Mouse (Mus musculus) megakaryocyte, embryonic 14.5 days (primary cell): Measurements from ENCODE around the gene Xrcc6.

Source experiments
- FLI1 ChIP-seq: IDR thresholded peaks from 2 replicates; pipeline ENCODE4 v1.6.1; 2012; ENCODE audit warnings: low read length, inconsistent platforms, mixed read lengths
- GATA1 ChIP-seq: IDR thresholded peaks from 3 replicates; pipeline ENCODE4 v1.6.1; 2012; ENCODE audit warnings: mixed read lengths, low read length, inconsistent platforms, borderline replicate concordance

DNA sequence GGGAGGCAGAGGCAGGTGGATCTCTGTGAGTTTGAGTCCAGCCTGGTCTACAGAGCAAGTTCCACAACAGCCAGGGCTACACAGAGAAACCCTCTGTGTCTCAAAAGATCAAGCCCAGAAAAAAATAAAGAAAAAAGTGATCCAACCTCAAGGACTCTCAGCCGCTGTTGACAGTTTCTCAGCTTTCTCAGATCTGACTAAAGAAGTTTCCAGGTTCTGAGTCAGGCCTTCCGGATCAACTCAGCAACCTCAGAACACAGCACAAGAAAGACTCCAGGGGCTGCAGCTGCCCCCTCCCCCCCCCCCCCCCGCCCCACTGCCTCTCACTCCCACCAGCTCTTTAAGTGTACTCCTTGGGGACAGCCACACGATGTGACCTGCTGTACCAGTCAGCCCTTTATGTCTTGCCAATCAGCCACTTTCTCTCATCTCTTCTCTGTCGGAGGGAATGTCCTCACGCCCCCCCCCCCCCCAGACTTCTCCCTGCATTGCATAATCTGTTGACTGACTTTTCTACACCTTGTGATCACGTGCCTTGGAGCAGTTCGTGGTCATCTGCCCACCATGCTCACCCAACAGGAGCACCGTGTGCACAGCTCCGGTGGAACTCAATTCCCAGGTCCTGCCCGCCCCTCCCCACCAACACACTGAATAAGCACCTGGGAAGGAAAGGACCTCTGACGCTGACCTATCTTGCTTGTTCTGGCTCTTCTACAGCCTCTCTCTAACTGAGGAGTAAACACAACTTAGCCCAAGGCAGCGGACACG lies 21.4 kb upstream of the Xrcc6 start:
- TF ChIP-seq GATA1 (no peak), FLI1 (no peak)
